In the genomic region with DNA sequence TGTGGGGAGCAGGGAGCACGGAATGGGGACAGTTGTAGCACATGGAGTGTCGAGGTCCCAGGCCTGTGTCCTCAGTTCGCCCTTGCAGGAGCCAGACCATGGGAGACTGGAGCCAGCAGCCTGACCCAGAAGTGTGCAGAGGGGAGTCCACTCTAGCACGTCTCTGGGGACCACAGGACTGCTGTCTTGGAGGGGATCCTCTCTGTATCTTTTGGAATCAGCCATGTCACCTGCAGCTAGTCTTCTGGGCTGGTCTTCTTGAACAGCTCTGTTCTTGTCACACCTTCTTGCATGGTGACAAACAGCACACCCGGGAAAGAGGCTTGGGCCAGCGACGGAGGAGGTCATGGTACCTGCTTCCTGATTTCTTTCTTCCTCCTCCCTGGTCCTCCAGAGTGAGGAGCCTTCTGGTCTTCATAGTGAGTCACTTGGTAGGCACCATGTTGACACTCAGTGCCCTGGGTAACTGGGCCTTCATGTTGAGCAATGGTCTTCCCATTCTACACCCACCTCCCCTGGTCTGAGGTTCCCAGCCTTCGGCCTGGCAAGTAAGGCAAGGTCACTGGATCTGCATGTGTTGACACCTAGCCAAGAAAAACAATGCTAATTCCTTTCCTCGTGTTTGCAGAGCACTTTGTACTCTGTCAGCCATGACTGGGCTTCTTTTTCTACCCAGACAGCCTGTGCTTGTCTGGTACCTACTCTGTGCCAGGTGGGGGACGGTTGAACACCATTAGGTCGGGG, we compare ENCODE assay signal across 12 mouse cellular contexts. TPM values are rescaled to one million over a fixed set of nuclear protein-coding genes. Genes with fewer than 3 reads are reported as not detected.
DNase-seq lines count a peak whose midpoint lies in the region; ATAC-seq and TF ChIP-seq lines count a peak whose summit lies in the region.
"Had no signal": no experiment of that assay in that cellular context is flagged by ENCODE, and none has a peak within 500 bp of the region (broad histone marks: within the 10 kb centered on the region; RNA-seq: fewer than 3 reads in every experiment).

No protein-coding gene starts in this region.

- H3K36me3 ChIP-seq in intestine, postnatal 0 days (ENCODE audit: control insufficient read depth, insufficient read depth): peaks cover 7% of the 10 kb centered on the region
- no peaks in the 10 kb centered on the region for H3K36me3 ChIP-seq in hindbrain, embryonic 11.5 days (ENCODE audit: control insufficient read depth, insufficient read depth, low read length)

- TF ChIP-seq CTCF in intestine, postnatal 0 days (IDR thresholded peaks at IDR 0.05; ENCODE audit: low read depth): no peak

- H3K9me3 ChIP-seq in intestine, postnatal 0 days (ENCODE audit: control insufficient read depth): no peaks in the 10 kb centered on the region
- H3K9me3 ChIP-seq in hindbrain, embryonic 11.5 days (ENCODE audit: control insufficient read depth, low read length): no peaks in the 10 kb centered on the region
- H3K9me3 ChIP-seq: forebrain, embryonic 13.5 days; hindbrain, embryonic 13.5 days had no signal

- no peak overlapping the region for H3K4me3 ChIP-seq in intestine, postnatal 0 days (ENCODE audit: low read depth, low read length)
- no peak overlapping the region for H3K4me3 ChIP-seq in hindbrain, embryonic 11.5 days (ENCODE audit: low read depth, low read length)
- H3K4me3 ChIP-seq: forebrain, embryonic 13.5 days; hindbrain, embryonic 13.5 days had no signal

- H3K4me1 ChIP-seq in intestine, postnatal 0 days (replicated peaks; ENCODE audit: control insufficient read depth, insufficient read depth, low read length): peaks cover 13% of the 10 kb centered on the region
- no peaks in the 10 kb centered on the region for H3K4me1 ChIP-seq in hindbrain, embryonic 11.5 days (replicated peaks; ENCODE audit: control insufficient read depth, insufficient read depth, low read length)
- H3K4me1 ChIP-seq: forebrain, embryonic 13.5 days; hindbrain, embryonic 13.5 days had no signal

- H3K27ac ChIP-seq in intestine, postnatal 0 days (ENCODE audit: low read depth, low read length): peak overlapping the region; percentile 46; the same call in 1 of the 2 replicates
- H3K27ac ChIP-seq in hindbrain, embryonic 11.5 days (ENCODE audit: low read depth, low read length): no peak overlapping the region
- H3K27ac ChIP-seq: forebrain, embryonic 13.5 days; hindbrain, embryonic 13.5 days; liver, embryonic 14.5 days had no signal

- no peak overlapping the region for H3K4me2 ChIP-seq in intestine, postnatal 0 days (replicated peaks; ENCODE audit: low read depth)
- no peak overlapping the region for H3K4me2 ChIP-seq in hindbrain, embryonic 11.5 days (replicated peaks; ENCODE audit: low read depth, low read length)
- H3K4me2 ChIP-seq: forebrain, embryonic 13.5 days; hindbrain, embryonic 13.5 days had no signal

- 72% methylated on average over 11 of the region's 11 CpGs for WGBS in intestine, postnatal 0 days
- WGBS in hindbrain, embryonic 11.5 days: 88% methylated on average over 11 of the region's 11 CpGs

- intact Hi-C loops in heart, postnatal 25 days (cut with DNase I): no loop called here

- H3K9ac ChIP-seq in intestine, postnatal 0 days (ENCODE audit: low read depth, low read length): no peak overlapping the region
- no peak overlapping the region for H3K9ac ChIP-seq in hindbrain, embryonic 11.5 days (ENCODE audit: low read depth, low read length)
- H3K9ac ChIP-seq: forebrain, embryonic 13.5 days; hindbrain, embryonic 13.5 days; liver, embryonic 14.5 days had no signal

- no peaks in the 10 kb centered on the region for H3K27me3 ChIP-seq in intestine, postnatal 0 days (replicated peaks; ENCODE audit: control insufficient read depth, insufficient read depth, low read length)
- no peaks in the 10 kb centered on the region for H3K27me3 ChIP-seq in hindbrain, embryonic 11.5 days (ENCODE audit: control insufficient read depth, insufficient read depth, low read length)
- H3K27me3 ChIP-seq: forebrain, embryonic 13.5 days; hindbrain, embryonic 13.5 days had no signal

- ATAC-seq in intestine, postnatal 0 days: no peak
- peak; percentile 72 for ATAC-seq in megakaryocyte, adult 5-6 weeks (ENCODE audit: poor library complexity, severe bottlenecking)
- no peak for ATAC-seq in cerebellum, adult (ENCODE audit: insufficient number of reproducible peaks, low FRiP score, low TSS enrichment)
- no peak for ATAC-seq in hindbrain, embryonic 11.5 days (ENCODE audit: low FRiP score)
- ATAC-seq: forebrain, embryonic 13.5 days had no signal

- peak; percentile 94 for DNase-seq in heart, adult 11 months
- no peak for DNase-seq in heart, postnatal 25 days (ENCODE audit: low spot score)
- peak; percentile 34 for DNase-seq in 416B (ENCODE audit: low read depth)
- DNase-seq in c-Kit-positive CD71-positive TER-119-positive erythroid progenitor cells, embryonic 14.5 days (ENCODE audit: low spot score): no peak
- DNase-seq in hindbrain, embryonic 11.5 days (ENCODE audit: low spot score): no peak
- DNase-seq: cerebellum, adult 11-12 months had no signal

RNA-seq across cellular contexts. Expression of gene Ttc7, which starts 21.6 kb away (rescaled TPM):
- 10 to 100 TPM; 10.4 to 13.0 TPM for total RNA-seq in heart, postnatal 25 days (2021)
- polyA plus RNA-seq in intestine, postnatal 0 days (2015; fragmentation: Nextera tagmentation; extraction: Ambion mirVana): 61.7 and 69.2 TPM in 2 replicates
- total RNA-seq in megakaryocyte, adult 5-6 weeks (2015): 78.8 and 94.9 TPM in 2 replicates
- 94.0 and 96.3 TPM in 2 replicates for total RNA-seq in megakaryocyte, adult 5-6 weeks (2017)
- polyA plus RNA-seq in hindbrain, embryonic 11.5 days (2014; fragmentation: Nextera tagmentation; extraction: Ambion mirVana): 2.7 and 3.0 TPM in 2 replicates

RNA-seq across cellular contexts. Expression of gene Mcfd2, which starts 38.6 kb away (rescaled TPM):
- 10 to 100 TPM; 41.8 to 46.4 TPM for total RNA-seq in heart, postnatal 25 days (2021)
- 220 and 231 TPM in 2 replicates for polyA plus RNA-seq in intestine, postnatal 0 days (2015; fragmentation: Nextera tagmentation; extraction: Ambion mirVana)
- 16.1 and 19.7 TPM in 2 replicates for total RNA-seq in megakaryocyte, adult 5-6 weeks (2015)
- 38.5 and 44.9 TPM in 2 replicates for total RNA-seq in megakaryocyte, adult 5-6 weeks (2017)
- 69.4 and 69.8 TPM in 2 replicates for polyA plus RNA-seq in hindbrain, embryonic 11.5 days (2014; fragmentation: Nextera tagmentation; extraction: Ambion mirVana)

Comparison
In these comparisons a context has a peak if more than half of its experiments do, and no peak if none do; other contexts are left out.
1. DNase-seq: peak in heart, adult 11 months (single experiment) and 416B (single experiment); none in heart, postnatal 25 days (single experiment), c-Kit-positive CD71-positive TER-119-positive erythroid progenitor cells, embryonic 14.5 days (single experiment) and hindbrain, embryonic 11.5 days (single experiment).
2. RNA of gene Ttc7, which starts 21.6 kb away (total RNA-seq): 78.8 to 96.3 TPM in megakaryocyte, adult 5-6 weeks; 10.4 to 13.0 TPM in heart, postnatal 25 days; every median in the first group is over 4 times any median in the second.